Mouse (Mus musculus): ENCODE results near the gene Cluh. TPM values are rescaled to one million over a fixed set of nuclear protein-coding genes. Genes with fewer than 3 reads are reported as not detected.

The Cluh gene
- 86.0 and 104 TPM in 2 replicates for polyA plus RNA-seq (2012; rRNA removed; ENCODE audit: low replicate concordance)

GRCm38 (mm10) chr11:74649095-74649646, at the start of gene Cluh:
Gene Cluh (plus strand): TSS chr11:74649495.

DNA sequence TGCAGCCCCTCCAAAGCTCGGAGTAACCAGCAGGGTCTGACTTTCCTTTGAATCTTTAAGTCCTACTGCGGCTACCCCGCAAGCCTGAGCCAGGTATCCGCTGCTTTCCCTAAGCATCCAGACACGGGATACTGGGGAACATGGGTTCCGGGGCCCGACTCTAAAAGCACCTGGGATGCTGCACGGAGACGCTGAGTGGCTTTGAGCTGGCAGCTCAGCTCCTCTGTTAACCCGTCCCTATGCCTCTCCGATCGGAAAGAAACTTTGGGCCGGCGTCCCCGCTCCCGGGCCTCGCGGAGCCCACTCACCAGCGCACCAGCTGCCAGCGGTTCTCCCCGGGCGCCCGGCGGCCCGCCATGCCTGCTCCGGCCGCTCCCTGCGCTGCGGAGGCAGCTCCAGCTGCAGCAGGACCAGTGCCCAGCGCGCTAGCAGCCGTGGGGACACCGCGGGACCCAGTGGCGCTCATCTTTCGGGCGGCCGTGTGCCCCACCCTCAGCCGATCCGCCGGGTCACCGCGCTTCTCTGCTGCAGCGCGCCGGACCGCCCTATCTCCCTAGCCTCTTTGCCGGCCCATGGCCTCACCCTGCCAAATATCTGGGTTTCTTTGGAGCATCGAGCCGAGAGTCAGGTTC, 38.6 kb upstream of the Cluh start, which contains the start of gene Rap1gap2:
Rap1gap2 (minus strand) TSS at position 371 of the 632 bp plus-strand sequence.

GRCm38 (mm10) chr11:74619201-74619955, 29.9 kb upstream of the Cluh start, which contains the start of gene Ccdc92b:
Gene Ccdc92b (plus strand): TSS chr11:74619605.

Other genes with a start within 250 kb of the Cluh start
- gene Rap1gap2, start 38.6 kb upstream of the Cluh start, polyA plus RNA-seq (2012; rRNA removed; ENCODE audit: low replicate concordance) = 7.1 and 7.8 TPM in 2 replicates
- gene Ccdc92b, start 29.9 kb upstream of the Cluh start, polyA plus RNA-seq (2012; rRNA removed; ENCODE audit: low replicate concordance) = 0.17 and 0.27 TPM in 2 replicates
- gene Pafah1b1, start 75.2 kb downstream of the Cluh start, polyA plus RNA-seq (2012; rRNA removed; ENCODE audit: low replicate concordance) = 10.8 and 29.6 TPM in 2 replicates
- 3.2 and 3.4 TPM in 2 replicates for gene Mettl16, start 121.3 kb downstream of the Cluh start, polyA plus RNA-seq (2012; rRNA removed; ENCODE audit: low replicate concordance)
- gene Mnt, start 181.4 kb downstream of the Cluh start, polyA plus RNA-seq (2012; rRNA removed; ENCODE audit: low replicate concordance) = 16.2 and 36.7 TPM in 2 replicates
- 23.1 and 23.9 TPM in 2 replicates for gene Sgsm2, start 247.6 kb downstream of the Cluh start, polyA plus RNA-seq (2012; rRNA removed; ENCODE audit: low replicate concordance)
- 7.3 and 18.4 TPM in 2 replicates for gene Tsr1, start 248.6 kb downstream of the Cluh start, polyA plus RNA-seq (2012; rRNA removed; ENCODE audit: low replicate concordance)